8 mouse cellular contexts compared by ENCODE assay signal in the genomic region with DNA sequence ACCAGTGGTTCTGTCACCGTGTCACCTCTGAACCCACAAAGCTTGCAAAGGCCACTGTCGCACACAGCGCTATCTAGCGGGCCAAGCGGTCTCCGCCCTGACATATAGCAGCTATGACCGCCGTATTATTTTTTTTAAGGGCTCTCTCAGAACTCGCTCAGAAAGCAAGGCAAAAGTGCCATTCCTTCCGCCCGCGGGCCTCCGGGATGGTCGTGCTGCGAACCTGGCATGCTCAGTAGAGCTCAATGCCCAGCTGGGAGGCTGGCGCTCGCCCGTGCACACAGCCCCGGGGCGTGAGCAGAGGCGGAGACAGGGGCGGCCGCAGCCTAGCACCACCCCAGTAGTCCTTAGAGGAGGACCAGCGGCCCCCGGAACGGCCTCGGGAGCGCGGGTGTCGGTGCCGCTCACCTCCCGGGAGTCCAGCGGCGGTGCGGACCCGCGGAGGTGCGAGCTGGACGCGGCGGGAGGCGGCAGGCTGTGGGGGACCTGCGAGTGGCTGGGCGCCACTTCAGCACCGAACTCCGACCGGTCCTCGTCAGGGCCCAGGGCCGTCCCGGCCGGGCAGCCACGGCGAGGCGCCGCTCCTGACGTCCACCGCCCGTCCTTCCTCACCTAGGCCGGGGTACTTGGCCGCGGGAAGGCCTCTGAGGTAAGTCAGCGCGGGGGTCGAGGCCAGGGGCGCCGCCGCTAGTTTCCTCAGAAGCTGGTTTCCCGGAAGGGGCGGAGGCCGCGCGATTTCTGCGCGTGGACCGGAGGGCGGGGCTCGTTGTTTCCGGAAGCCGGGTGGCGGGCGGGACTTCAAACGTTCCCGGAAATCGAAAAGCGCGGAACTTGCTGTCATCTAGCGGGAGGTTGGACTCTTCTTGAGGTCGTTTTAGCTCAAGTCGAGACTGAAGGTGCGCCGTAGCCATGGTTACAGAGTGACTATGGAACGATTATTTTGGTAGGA. TPM values are rescaled to one million over a fixed set of nuclear protein-coding genes. Genes with fewer than 3 reads are reported as not detected.
DNase-seq lines count a peak whose midpoint lies in the region; ATAC-seq and TF ChIP-seq lines count a peak whose summit lies in the region.

TSS of gene Ripk1 (plus strand) at position 306 of the 949 bp plus-strand sequence.
TSS of gene Serpinb6a (minus strand) at position 737 of the 949 bp plus-strand sequence.

- peak within 1 kb of the TSS; percentile 92 for H3K4me2 ChIP-seq in forebrain, embryonic 16.5 days (ENCODE audit: low read length)
- peak within 1 kb of the TSS; percentile 73 for H3K4me2 ChIP-seq in lung, embryonic 14.5 days

- intact Hi-C loops in heart, postnatal 36 days (cut with DNase I): no loop called here

- H3K27ac ChIP-seq in forebrain, embryonic 16.5 days (ENCODE audit: low read length): peak within 1 kb of the TSS; percentile 85
- peak within 1 kb of the TSS; percentile 91 for H3K27ac ChIP-seq in layer of hippocampus, adult 2 months
- peak within 1 kb of the TSS; percentile 85 for H3K27ac ChIP-seq in lung, embryonic 14.5 days (ENCODE audit: low read depth)
- peak within 1 kb of the TSS; percentile 16; the same call in 1 of the 2 replicates for H3K27ac ChIP-seq in olfactory bulb, adult 2 months (ENCODE audit: insufficient read depth, low read depth, low read length)
- peak within 1 kb of the TSS; percentile 35 for H3K27ac ChIP-seq in thymus, adult 2 months (ENCODE audit: control insufficient read depth, insufficient read depth, low read length)

- H3K4me1 ChIP-seq in G1E (ENCODE audit: insufficient read depth, low read depth, low read length): peaks cover 27% of the 10 kb centered on the region
- H3K4me1 ChIP-seq in forebrain, embryonic 16.5 days (replicated peaks; ENCODE audit: control insufficient read depth, insufficient read depth, low read length): peaks cover 9% of the 10 kb centered on the region
- H3K4me1 ChIP-seq in lung, embryonic 14.5 days (ENCODE audit: insufficient read depth): no peaks in the 10 kb centered on the region
- H3K4me1 ChIP-seq in olfactory bulb, adult 2 months (ENCODE audit: control insufficient read depth, insufficient read depth, low read length): no peaks in the 10 kb centered on the region
- 0 out of 2 replicates have a peak, but pooled peaks cover 3% of the 10 kb centered on the region for H3K4me1 ChIP-seq in thymus, adult 2 months (replicated peaks; ENCODE audit: control insufficient read depth, insufficient read depth, low read length)

- peak; percentile 85 for DNase-seq in G1E (ENCODE audit: low spot score)
- peak; percentile 89 for DNase-seq in cerebellum, adult 18-20 months
- peak; percentile 90 to 92 for DNase-seq in heart, postnatal 36 days
- peak; percentile 89 to 90 for DNase-seq in layer of hippocampus, adult 2 months (ENCODE audit: low spot score in 2 of 2)
- peak; percentile 94 for DNase-seq in lung, embryonic 14.5 days
- DNase-seq in thymus, adult 2 months: peak; percentile 96

- WGBS in forebrain, embryonic 16.5 days: under 1% methylated on average over 92 of the region's 92 CpGs
- under 1% methylated on average over 92 of the region's 92 CpGs for WGBS in lung, embryonic 14.5 days
- WGBS in olfactory bulb, adult 2 months: under 1% methylated on average over 92 of the region's 92 CpGs
- under 1% methylated on average over 92 of the region's 92 CpGs for WGBS in thymus, adult 2 months

- H3K9me3 ChIP-seq in G1E (replicated peaks): no peaks in the 10 kb centered on the region
- H3K9me3 ChIP-seq in forebrain, embryonic 16.5 days (ENCODE audit: control insufficient read depth, low read length): no peaks in the 10 kb centered on the region
- H3K9me3 ChIP-seq in lung, embryonic 14.5 days (ENCODE audit: low read depth, low read length): no peaks in the 10 kb centered on the region

- peaks cover 12% of the 10 kb centered on the region for H3K36me3 ChIP-seq in G1E (replicated peaks)
- H3K36me3 ChIP-seq in forebrain, embryonic 16.5 days (ENCODE audit: control insufficient read depth, insufficient read depth): no peaks in the 10 kb centered on the region
- no peaks in the 10 kb centered on the region for H3K36me3 ChIP-seq in lung, embryonic 14.5 days (ENCODE audit: insufficient read depth)
- no peaks in the 10 kb centered on the region for H3K36me3 ChIP-seq in thymus, adult 2 months (ENCODE audit: control insufficient read depth, insufficient read depth, low read length)

- H3K9ac ChIP-seq in forebrain, embryonic 16.5 days (replicated peaks; ENCODE audit: low read depth, low read length): peak within 1 kb of the TSS; percentile 81
- H3K9ac ChIP-seq in lung, embryonic 14.5 days: peak within 1 kb of the TSS; percentile 87

- no peak for TF ChIP-seq CTCF in G1E (IDR thresholded peaks at IDR 0.05; ENCODE audit: low read depth, low read length)
- peak; percentile 59 for TF ChIP-seq CTCF in layer of hippocampus, adult 2 months (conservative IDR thresholded peaks at IDR 0.05)
- TF ChIP-seq CTCF in lung, embryonic 14.5 days (IDR thresholded peaks at IDR 0.05; ENCODE audit: low read depth): peak; percentile 61
- TF ChIP-seq CTCF in olfactory bulb, adult 2 months (IDR thresholded peaks at IDR 0.05; ENCODE audit: insufficient read depth, low read depth, low read length): no peak
- TF ChIP-seq CTCF in thymus, adult 2 months (IDR thresholded peaks at IDR 0.05; ENCODE audit: borderline replicate concordance, control insufficient read depth, extremely low read depth, insufficient read depth, low read length, poor library complexity): peak; percentile 56; the same call in 1 of the 2 replicates

- no peaks in the 10 kb centered on the region for H3K27me3 ChIP-seq in G1E (ENCODE audit: insufficient read depth, low read length)
- no peaks in the 10 kb centered on the region for H3K27me3 ChIP-seq in forebrain, embryonic 16.5 days (replicated peaks; ENCODE audit: control insufficient read depth, insufficient read depth, low read length)
- H3K27me3 ChIP-seq in lung, embryonic 14.5 days (ENCODE audit: insufficient read depth, low read length): no peaks in the 10 kb centered on the region
- no peaks in the 10 kb centered on the region for H3K27me3 ChIP-seq in thymus, adult 2 months (ENCODE audit: control insufficient read depth, insufficient read depth, low read length)

- TF ChIP-seq POLR2A in olfactory bulb, adult 2 months (IDR thresholded peaks at IDR 0.05; ENCODE audit: insufficient read depth, low read depth, low read length): peak; percentile 31
- TF ChIP-seq POLR2A in thymus, adult 2 months (IDR thresholded peaks at IDR 0.05; ENCODE audit: control insufficient read depth, extremely low read depth, insufficient read depth, low read length, poor library complexity): peak; percentile 62; the same call in 1 of the 2 replicates

- peak within 1 kb of the TSS; percentile 100 for H3K4me3 ChIP-seq in G1E (ENCODE audit: low read depth, low read length)
- peak within 1 kb of the TSS; percentile 83 for H3K4me3 ChIP-seq in forebrain, embryonic 16.5 days (replicated peaks; ENCODE audit: low read length)
- peak within 1 kb of the TSS; percentile 100 for H3K4me3 ChIP-seq in layer of hippocampus, adult 2 months
- H3K4me3 ChIP-seq in lung, embryonic 14.5 days (ENCODE audit: low read depth, low read length): peak within 1 kb of the TSS; percentile 98
- H3K4me3 ChIP-seq in olfactory bulb, adult 2 months (ENCODE audit: insufficient read depth, low read depth, low read length): peak within 1 kb of the TSS; percentile 71
- peak within 1 kb of the TSS; percentile 97 for H3K4me3 ChIP-seq in thymus, adult 2 months (ENCODE audit: control insufficient read depth, insufficient read depth, low read length)

- peak; percentile 88 for ATAC-seq in G1E (ENCODE audit: extremely low read depth, insufficient number of reproducible peaks, low FRiP score, poor library complexity, severe bottlenecking)
- ATAC-seq in forebrain, embryonic 16.5 days: peak; percentile 99
- peak; percentile 99 for ATAC-seq in lung, embryonic 14.5 days (ENCODE audit: insufficient read depth)

RNA-seq across cellular contexts. Expression of gene Ripk1, which starts in this region (rescaled TPM):
- total RNA-seq in G1E (2014; fragmentation: Nextera tagmentation): 27.8 and 35.0 TPM in 2 replicates
- 40.3 and 41.6 TPM in 2 replicates for total RNA-seq in G1E (2017)
- polyA plus RNA-seq in G1E (2012): 6.7 and 9.7 TPM in 2 replicates
- polyA plus RNA-seq in forebrain, embryonic 16.5 days (2015; fragmentation: Nextera tagmentation; extraction: Ambion mirVana): 5.9 and 7.3 TPM in 2 replicates
- 1 to 10 TPM; 8.2 to 9.6 TPM for total RNA-seq in heart, postnatal 36 days (2021)
- 1 to 10 TPM; 6.9 to 7.3 TPM for total RNA-seq in layer of hippocampus, adult 2 months (2021)
- polyA plus RNA-seq in lung, embryonic 14.5 days (2014; fragmentation: Nextera tagmentation; extraction: Ambion mirVana): 23.3 and 23.9 TPM in 2 replicates
- not detected in 2 replicates for polyA plus RNA-seq in olfactory bulb, adult 2 months (2012; ENCODE audit: insufficient read depth, insufficient read length, low replicate concordance, missing spikeins)
- 8.9 and 14.1 TPM in 2 replicates for polyA plus RNA-seq in thymus, adult 2 months (2012; rRNA removed)

RNA-seq across cellular contexts. Expression of gene Serpinb6a, which starts in this region (rescaled TPM):
- 12.1 and 22.7 TPM in 2 replicates for total RNA-seq in G1E (2014; fragmentation: Nextera tagmentation)
- total RNA-seq in G1E (2017): 9.8 and 10.9 TPM in 2 replicates
- 2.1 and 3.8 TPM in 2 replicates for polyA plus RNA-seq in G1E (2012)
- 36.3 and 37.5 TPM in 2 replicates for polyA plus RNA-seq in forebrain, embryonic 16.5 days (2015; fragmentation: Nextera tagmentation; extraction: Ambion mirVana)
- total RNA-seq in heart, postnatal 36 days (2021): 100 to 1,000 TPM; 106 to 112 TPM
- 10 to 100 TPM; 44.5 to 46.0 TPM for total RNA-seq in layer of hippocampus, adult 2 months (2021)
- 62.3 and 68.3 TPM in 2 replicates for polyA plus RNA-seq in lung, embryonic 14.5 days (2014; fragmentation: Nextera tagmentation; extraction: Ambion mirVana)
- not detected in 2 replicates for polyA plus RNA-seq in olfactory bulb, adult 2 months (2012; ENCODE audit: insufficient read depth, insufficient read length, low replicate concordance, missing spikeins)
- polyA plus RNA-seq in thymus, adult 2 months (2012; rRNA removed): 48.3 and 50.2 TPM in 2 replicates

Comparison
In these comparisons a context has a peak if more than half of its experiments do, and no peak if none do; other contexts are left out.
1. Peak in every context shown above with its lines: DNase-seq, ATAC-seq, H3K4me3 ChIP-seq and H3K27ac ChIP-seq.
2. CTCF ChIP-seq: peak in layer of hippocampus, adult 2 months (single experiment), lung, embryonic 14.5 days (single experiment) and thymus, adult 2 months (single experiment); none in G1E (single experiment) and olfactory bulb, adult 2 months (single experiment).
3. H3K27ac ChIP-seq: peak in every context shown above with its lines; median percentile 91 in layer of hippocampus, adult 2 months; 85 in forebrain, embryonic 16.5 days; 85 in lung, embryonic 14.5 days; 35 in thymus, adult 2 months; 16 in olfactory bulb, adult 2 months.